Mouse (Mus musculus) heart, adult 9 months (tissue): ENCODE results near the gene Shld2.
"Not testable (repeated sequence)": the region's sequence is repeated elsewhere in the genome, so short reads cannot be mapped to it uniquely, and the experiment has no call there.

ENCODE experiments used
- DNase-seq, 2 experiments: peaks; one replicate each; pipeline ENCODE4 v3.0.0; 2022; ENCODE audit warnings: low spot score in 2 of 2

Shld2 gene

GRCm38 (mm10) chr14:34281736-34282269, 28.5 kb downstream of the Shld2 start:
- no peak for DNase-seq

GRCm38 (mm10) chr14:34280798-34281197, 29.5 kb downstream of the Shld2 start:
- DNase-seq = no peak

- no peak for DNase-seq
These were observed 30.6 kb downstream of the Shld2 start for GRCm38 (mm10) chr14:34279726-34280125.

- no peak for DNase-seq
These were observed 35.1 kb downstream of the Shld2 start for GRCm38 (mm10) chr14:34275225-34275624.

- no peak for DNase-seq
These were observed 36.2 kb downstream of the Shld2 start for GRCm38 (mm10) chr14:34274141-34274540.

GRCm38 (mm10) chr14:34273280-34273679, 37.0 kb downstream of the Shld2 start:
- no peak for DNase-seq

- no peak for DNase-seq
These were observed 42.2 kb downstream of the Shld2 start for GRCm38 (mm10) chr14:34268046-34268445.

- DNase-seq = not testable (repeated sequence)
These were observed 51.8 kb downstream of the Shld2 start for GRCm38 (mm10) chr14:34258525-34258924.

- peak; percentile 11 to 38 for DNase-seq
These were observed 57.0 kb downstream of the Shld2 start for GRCm38 (mm10) chr14:34253261-34253660.

- no peak for DNase-seq
These were observed 57.7 kb downstream of the Shld2 start for GRCm38 (mm10) chr14:34252470-34253145.

- no peak for DNase-seq
These were observed 69.6 kb downstream of the Shld2 start for GRCm38 (mm10) chr14:34240676-34241075.

- no peak for DNase-seq
These were observed 70.0 kb downstream of the Shld2 start for GRCm38 (mm10) chr14:34240263-34240662.

- DNase-seq = peak; percentile 70 to 74
These were observed 75.5 kb downstream of the Shld2 start for GRCm38 (mm10) chr14:34234630-34235380.

- no peak for DNase-seq
These were observed 76.4 kb downstream of the Shld2 start for GRCm38 (mm10) chr14:34233846-34234245.

GRCm38 (mm10) chr14:34232866-34233680, 77.2 kb downstream of the Shld2 start:
- peak in 1 of 2 experiments; percentile 12 for DNase-seq

GRCm38 (mm10) chr14:34232340-34232739, 78.0 kb downstream of the Shld2 start:
- no peak for DNase-seq

GRCm38 (mm10) chr14:34228830-34229506, 81.3 kb downstream of the Shld2 start:
- no peak for DNase-seq

GRCm38 (mm10) chr14:34227981-34228380, 82.3 kb downstream of the Shld2 start:
- DNase-seq = no peak

- no peak for DNase-seq
These were observed 83.7 kb downstream of the Shld2 start for GRCm38 (mm10) chr14:34226566-34226965.

GRCm38 (mm10) chr14:34225986-34226385, 84.3 kb downstream of the Shld2 start:
- no peak for DNase-seq

- DNase-seq = no peak
These were observed 86.9 kb downstream of the Shld2 start for GRCm38 (mm10) chr14:34223362-34223898.
